Mouse (Mus musculus): ENCODE data around the gene Hspa14. TPM values are rescaled to one million over a fixed set of nuclear protein-coding genes. Genes with fewer than 3 reads are reported as not detected.

Gene Hspa14
- 108 TPM for total RNA-seq (2023)

DNA sequence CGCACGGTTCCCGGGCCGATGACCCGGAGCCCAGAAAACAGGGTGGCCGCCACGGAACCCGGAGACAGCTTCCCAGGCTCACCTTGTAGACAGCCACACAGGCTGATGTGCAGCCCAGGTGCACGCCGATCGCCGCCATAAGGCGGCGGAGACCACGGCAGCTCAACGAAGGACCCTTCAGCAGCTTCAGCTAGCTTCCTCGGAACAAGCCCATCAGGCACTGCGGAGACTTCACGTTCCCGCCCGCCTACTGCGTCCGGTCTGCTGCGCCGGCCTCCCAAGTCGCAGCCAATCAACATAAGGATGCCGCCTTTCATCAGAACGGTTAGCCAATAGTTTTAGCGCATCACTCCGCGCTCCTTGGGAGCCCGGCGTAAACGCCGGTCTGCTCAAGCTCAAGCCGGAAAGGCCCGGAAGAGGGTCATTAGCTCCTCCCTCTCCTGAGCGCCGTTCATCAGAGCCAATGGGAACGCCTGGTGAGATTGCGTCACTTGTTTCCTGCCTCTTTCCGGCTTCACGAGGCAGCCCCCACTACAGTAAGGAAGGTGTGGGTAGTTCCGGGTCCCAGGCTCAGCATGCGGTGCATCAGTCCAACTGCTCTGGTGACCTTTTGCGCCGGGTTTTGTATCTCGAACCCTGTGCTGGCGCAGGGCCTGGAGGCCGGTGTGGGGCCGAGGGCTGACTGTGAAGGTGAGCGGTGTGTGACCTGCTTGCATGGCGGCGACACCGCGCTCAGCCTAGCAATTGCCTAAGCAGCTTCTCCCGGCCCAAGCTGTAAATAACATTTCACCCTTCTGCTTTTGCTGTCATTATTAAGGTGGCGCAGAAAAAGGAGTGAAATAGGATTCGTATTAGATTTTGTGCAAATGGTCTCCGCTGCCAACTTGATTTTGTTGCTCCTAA, at the start of gene Hspa14, which contains the start of the genes Gm45902 and Cdnf:
Gene Hspa14, minus strand, starts transcription at position 263 of the 903 bp plus-strand sequence.
Gene Gm45902, minus strand, starts transcription at position 239 of the 903 bp plus-strand sequence.
Gene Cdnf, plus strand, starts transcription at position 479 of the 903 bp plus-strand sequence.

DNA sequence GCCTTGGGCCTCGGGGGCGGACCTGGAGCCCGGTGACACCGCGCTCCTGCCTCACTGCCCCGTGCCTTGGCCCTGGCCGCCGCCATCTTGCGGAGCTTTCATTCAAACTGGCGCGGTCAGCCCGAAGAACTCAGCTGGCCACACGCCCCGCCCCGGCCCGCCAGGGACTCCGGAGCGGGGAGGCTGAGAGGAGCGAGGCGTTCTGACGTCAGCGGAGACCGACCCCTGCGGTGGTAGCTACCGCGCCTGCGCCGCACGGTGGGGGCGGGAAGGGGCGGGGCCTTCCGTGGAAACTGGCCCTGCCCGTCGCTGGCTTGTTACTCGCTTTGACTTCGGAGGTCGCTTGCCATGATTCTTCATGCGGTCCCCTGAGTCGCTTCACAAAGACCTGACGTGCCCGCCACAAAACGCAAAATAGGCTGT, 37.7 kb downstream of the Hspa14 start, which contains the start of gene Suv39h2:
Gene Suv39h2, minus strand, starts transcription at position 171 of the 423 bp plus-strand sequence.

Other genes with a start within 250 kb of the Hspa14 start
- gene Nmt2, start 228.6 kb downstream of the Hspa14 start, total RNA-seq (2023): 39.0 TPM
- 4.5 TPM for gene Rpp38, start 180.2 kb downstream of the Hspa14 start, total RNA-seq (2023)
- not detected for gene Acbd7, start 176.6 kb downstream of the Hspa14 start, total RNA-seq (2023)
- gene Olah, start 115.6 kb downstream of the Hspa14 start, total RNA-seq (2023): not detected
- gene Meig1, start 90.2 kb downstream of the Hspa14 start, total RNA-seq (2023): not detected
- 41.8 TPM for gene Dclre1c, start 88.7 kb downstream of the Hspa14 start, total RNA-seq (2023)
- 3.9 TPM for gene Suv39h2, start 37.8 kb downstream of the Hspa14 start, total RNA-seq (2023)
- gene Gm45902, start within 50 bp of the Hspa14 start, total RNA-seq (2023): 16.3 TPM
- gene Cdnf, start 216 bp upstream of the Hspa14 start, total RNA-seq (2023): 0.35 TPM
- gene Fam107b, start 57.7 kb upstream of the Hspa14 start, total RNA-seq (2023): 487 TPM

Data from CD4-positive naive resting alpha-beta T cell, adult 76 days (primary cell).